Comparison of ENCODE assay signal across 34 mouse cellular contexts in the genomic region with DNA sequence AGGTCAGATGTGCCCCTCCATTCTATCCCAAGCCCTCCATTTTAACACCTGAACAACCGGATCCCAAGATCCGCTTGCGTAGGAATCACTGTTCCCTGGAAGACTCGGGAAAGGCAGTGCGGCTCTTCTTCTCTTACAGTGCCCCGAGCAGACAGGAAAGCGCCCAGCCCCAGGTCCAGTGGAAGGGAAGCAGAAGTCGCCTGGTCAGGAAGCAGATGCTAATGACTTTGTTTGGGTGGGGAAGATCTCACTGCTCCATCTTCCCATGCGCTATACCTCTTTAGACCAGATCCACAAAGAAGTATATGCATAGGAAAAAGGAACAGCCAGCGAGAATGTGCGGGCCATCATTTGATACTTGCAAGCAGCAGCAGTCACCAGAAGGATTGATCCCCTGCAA. TPM values are rescaled to one million over a fixed set of nuclear protein-coding genes. Genes with fewer than 3 reads are reported as not detected.
DNase-seq lines count a peak whose midpoint lies in the region; ATAC-seq and TF ChIP-seq lines count a peak whose summit lies in the region.
"Had no signal": no experiment of that assay in that cellular context is flagged by ENCODE, and none has a peak within 500 bp of the region (broad histone marks: within the 10 kb centered on the region; RNA-seq: fewer than 3 reads in every experiment).

No protein-coding gene starts in this region.

- H3K4me1 ChIP-seq in heart, embryonic 11.5 days (ENCODE audit: control insufficient read depth, insufficient read depth, low read length), result peaks cover 9% of the 10 kb centered on the region
- no peaks in the 10 kb centered on the region for H3K4me1 ChIP-seq in testis, adult 2 months (ENCODE audit: control insufficient read depth, insufficient read depth, low read length)
- H3K4me1 ChIP-seq: embryonic facial prominence, embryonic 13.5 days had no signal

- DNase-seq in heart, postnatal 4 days, result peak; percentile 21
- DNase-seq in kidney, postnatal 4 days, result peak; percentile 29 to 46
- DNase-seq in kidney, adult 8-10 months, result no peak
- DNase-seq in testis, postnatal 14 days (ENCODE audit: low spot score), result no peak
- no peak for DNase-seq in urinary bladder, adult 18-20 months (ENCODE audit: low spot score in 2 of 2)
- no peak for DNase-seq in retina, postnatal 1 day
- DNase-seq: cerebellum, adult 11-12 months; cerebellum, adult 9-11 months; gastrocnemius, adult 2 months; gastrocnemius, postnatal 36 days; heart, adult 2 months; heart, postnatal 10 days; layer of hippocampus, adult 9-11 months; liver; right cerebral cortex, postnatal 25 days; thymus, postnatal 4 days had no signal

- H3K4me2 ChIP-seq in heart, embryonic 11.5 days, result no peak overlapping the region
- H3K4me2 ChIP-seq: embryonic facial prominence, embryonic 13.5 days; forebrain, embryonic 15.5 days; heart, embryonic 13.5 days; hindbrain, embryonic 15.5 days; liver, embryonic 15.5 days; midbrain, embryonic 13.5 days; neural tube, embryonic 13.5 days had no signal

- TF ChIP-seq CTCF in testis, adult 2 months (IDR thresholded peaks at IDR 0.05; ENCODE audit: control insufficient read depth, insufficient read depth, insufficient replicate concordance, low read depth, low read length), result no peak

- peaks cover 45% of the 10 kb centered on the region for H3K27me3 ChIP-seq in heart, embryonic 11.5 days (ENCODE audit: control insufficient read depth, insufficient read depth, low read length)
- H3K27me3 ChIP-seq in testis, adult 2 months (ENCODE audit: control insufficient read depth, insufficient read depth, low read length), result no peaks in the 10 kb centered on the region
- H3K27me3 ChIP-seq: forebrain, embryonic 15.5 days; Patski had no signal

- no peak for TF ChIP-seq POLR2A in testis, adult 2 months (IDR thresholded peaks at IDR 0.05; ENCODE audit: control insufficient read depth, low read depth, low read length)

- WGBS in heart, embryonic 11.5 days (ENCODE audit: insufficient replicate concordance), result 36% methylated on average over 11 of the region's 11 CpGs

- no peaks in the 10 kb centered on the region for H3K36me3 ChIP-seq in heart, embryonic 11.5 days (ENCODE audit: control insufficient read depth, insufficient read depth, low read length)
- no peaks in the 10 kb centered on the region for H3K36me3 ChIP-seq in testis, adult 2 months (ENCODE audit: control insufficient read depth, insufficient read depth, low read length)
- H3K36me3 ChIP-seq: embryonic facial prominence, embryonic 13.5 days; forebrain, embryonic 10.5 days; forebrain, embryonic 15.5 days; heart, embryonic 13.5 days; hindbrain, embryonic 10.5 days; hindbrain, embryonic 15.5 days; liver, embryonic 15.5 days; midbrain, embryonic 13.5 days; neural tube, embryonic 13.5 days had no signal

- ATAC-seq in heart, embryonic 11.5 days (replicated peaks; ENCODE audit: insufficient number of reproducible peaks, low FRiP score, low TSS enrichment), result no peak
- ATAC-seq: inflammation-experienced regulatory T-cells, adult 6 months; midbrain, embryonic 13.5 days; Patski had no signal

- no peak overlapping the region for H3K27ac ChIP-seq in heart, embryonic 11.5 days (ENCODE audit: low read depth, low read length)
- peak overlapping the region; percentile 75 for H3K27ac ChIP-seq in testis, adult 2 months (ENCODE audit: control insufficient read depth, insufficient read depth, low read depth, low read length)
- H3K27ac ChIP-seq: embryonic facial prominence, embryonic 13.5 days; forebrain, embryonic 10.5 days; forebrain, embryonic 15.5 days; gastrocnemius, adult 2 months; heart, adult 2 months; heart, embryonic 13.5 days; hindbrain, embryonic 10.5 days; hindbrain, embryonic 15.5 days; liver, embryonic 15.5 days; midbrain, embryonic 13.5 days; neural tube, embryonic 13.5 days had no signal

- no peak overlapping the region for H3K9ac ChIP-seq in heart, embryonic 11.5 days (ENCODE audit: low read depth, low read length)
- H3K9ac ChIP-seq: forebrain, embryonic 15.5 days; hindbrain, embryonic 15.5 days; liver, embryonic 15.5 days; midbrain, embryonic 13.5 days; neural tube, embryonic 13.5 days had no signal

- H3K4me3 ChIP-seq in heart, embryonic 11.5 days (ENCODE audit: low read depth, low read length), result no peak overlapping the region
- H3K4me3 ChIP-seq in testis, adult 2 months (ENCODE audit: control insufficient read depth, low read depth, low read length), result peak overlapping the region; percentile 60
- H3K4me3 ChIP-seq: embryonic facial prominence, embryonic 13.5 days; forebrain, embryonic 10.5 days; forebrain, embryonic 15.5 days; gastrocnemius, adult 2 months; heart, adult 2 months; heart, embryonic 13.5 days; hindbrain, embryonic 10.5 days; hindbrain, embryonic 15.5 days; liver, embryonic 15.5 days; midbrain, embryonic 13.5 days; neural tube, embryonic 13.5 days had no signal

- H3K9me3 ChIP-seq in heart, embryonic 11.5 days (replicated peaks; ENCODE audit: control insufficient read depth, low read length), result no peaks in the 10 kb centered on the region
- H3K9me3 ChIP-seq: embryonic facial prominence, embryonic 13.5 days; forebrain, embryonic 10.5 days; forebrain, embryonic 15.5 days; heart, embryonic 13.5 days; hindbrain, embryonic 10.5 days; hindbrain, embryonic 15.5 days; liver, embryonic 15.5 days; midbrain, embryonic 13.5 days; neural tube, embryonic 13.5 days had no signal

RNA-seq across cellular contexts. Expression of gene Utf1, which starts 13.8 kb away (rescaled TPM):
- not detected for total RNA-seq in heart, postnatal 4 days (2021)
- not detected in 2 replicates for polyA plus RNA-seq in heart, embryonic 11.5 days (2014; fragmentation: Nextera tagmentation; extraction: Ambion mirVana)
- 1.5 and 2.1 TPM in 2 replicates for polyA plus RNA-seq in testis, adult 2 months (2012; rRNA removed)
- total RNA-seq: gastrocnemius, adult 2 months; gastrocnemius, postnatal 36 days; heart, adult 2 months; heart, postnatal 10 days; left cerebral cortex, postnatal 10 days; megakaryocyte-erythroid progenitor cell, adult 5-6 weeks; MEL had no signal
- polyA plus RNA-seq: forebrain, embryonic 10.5 days; forebrain, embryonic 15.5 days; heart, adult 2 months; heart, embryonic 13.5 days; hindbrain, embryonic 10.5 days; hindbrain, embryonic 15.5 days; limb, embryonic 11.5 days; liver, embryonic 15.5 days; midbrain, embryonic 13.5 days; neural tube, embryonic 13.5 days; Patski; stomach, embryonic 16.5 days had no signal

RNA-seq across cellular contexts. Expression of gene 6430531B16Rik, which starts 21.1 kb away (rescaled TPM):
- total RNA-seq in heart, postnatal 4 days (2021), result not detected
- polyA plus RNA-seq in heart, embryonic 11.5 days (2014; fragmentation: Nextera tagmentation; extraction: Ambion mirVana), result 0.21 and 0.29 TPM in 2 replicates
- 108 and 114 TPM in 2 replicates for polyA plus RNA-seq in testis, adult 2 months (2012; rRNA removed)
- total RNA-seq: gastrocnemius, adult 2 months; gastrocnemius, postnatal 36 days; heart, adult 2 months; heart, postnatal 10 days; MEL had no signal
- polyA plus RNA-seq: liver, embryonic 15.5 days had no signal

RNA-seq across cellular contexts. Expression of gene Adam8, which starts 34.9 kb away (rescaled TPM):
- total RNA-seq in heart, postnatal 4 days (2021), result under 1 TPM; 0.38 to 0.90 TPM
- polyA plus RNA-seq in heart, embryonic 11.5 days (2014; fragmentation: Nextera tagmentation; extraction: Ambion mirVana), result 1.0 and 1.4 TPM in 2 replicates
- 6.9 and 7.0 TPM in 2 replicates for polyA plus RNA-seq in testis, adult 2 months (2012; rRNA removed)

Comparison
In these comparisons a context has a peak if more than half of its experiments do, and no peak if none do; other contexts are left out.
1. DNase-seq: peak in heart, postnatal 4 days (single experiment) and kidney, postnatal 4 days (2 of 2); none in kidney, adult 8-10 months (0 of 2), testis, postnatal 14 days (single experiment), urinary bladder, adult 18-20 months (0 of 2) and retina, postnatal 1 day (single experiment).
2. RNA of gene 6430531B16Rik, which starts 21.1 kb away (polyA plus RNA-seq): 108 to 114 TPM in testis, adult 2 months; 0.21 to 0.29 TPM in heart, embryonic 11.5 days; every median in the first group is over 10 times any median in the second.